Mouse (Mus musculus) testis, adult 2 months (tissue): ENCODE data around the gene Zfp799.

Experiments
- CTCF ChIP-seq: fragments of 200-500 bp; IDR thresholded peaks from 2 replicates; pipeline ENCODE4 v1.5.1; 2012; ENCODE audit warnings: low read depth, mild to moderate bottlenecking, inconsistent platforms, low read length, moderate library complexity; ENCODE audit not compliant: control insufficient read depth, insufficient read depth, insufficient replicate concordance
- POLR2A ChIP-seq: fragments of 200-500 bp; IDR thresholded peaks from 2 replicates; pipeline ENCODE4 v1.6.1; 2012; ENCODE audit warnings: low read depth, mild to moderate bottlenecking, inconsistent platforms, low read length, moderate library complexity; ENCODE audit not compliant: control insufficient read depth

- TF ChIP-seq POLR2A (0 out of 2 replicates have a peak, but pooled peaks have one; percentile 25), CTCF (no peak)
Measured at GRCm38 (mm10) chr17:32829540-32830417, at the start of gene Zfp799.
